Mouse (Mus musculus): ENCODE measurements around the gene Gps2.

- TF ChIP-seq MAX (IDR thresholded peaks at IDR 0.05) (no peak), USF1 (IDR thresholded peaks at IDR 0.05; ENCODE audit: low read depth) (no peak), CTCF (IDR thresholded peaks at IDR 0.05; ENCODE audit: control insufficient read depth, insufficient read depth, insufficient read length) (no peak), CEBPB (IDR thresholded peaks at IDR 0.05; ENCODE audit: low read depth) (no peak), MYOG (IDR thresholded peaks at IDR 0.05; ENCODE audit: control insufficient read depth, extremely low read depth, insufficient read length) (no peak)
Observed at GRCm38 (mm10) chr11:69871822-69872221, 41.9 kb upstream of the Gps2 start.
